Mouse (Mus musculus): ENCODE measurements around the gene Npy. TPM values are rescaled to one million over a fixed set of nuclear protein-coding genes. Genes with fewer than 3 reads are reported as not detected.

Gene Npy
- polyA plus RNA-seq, 1 experiment from 2014 or later: 25.0 TPM

DNA sequence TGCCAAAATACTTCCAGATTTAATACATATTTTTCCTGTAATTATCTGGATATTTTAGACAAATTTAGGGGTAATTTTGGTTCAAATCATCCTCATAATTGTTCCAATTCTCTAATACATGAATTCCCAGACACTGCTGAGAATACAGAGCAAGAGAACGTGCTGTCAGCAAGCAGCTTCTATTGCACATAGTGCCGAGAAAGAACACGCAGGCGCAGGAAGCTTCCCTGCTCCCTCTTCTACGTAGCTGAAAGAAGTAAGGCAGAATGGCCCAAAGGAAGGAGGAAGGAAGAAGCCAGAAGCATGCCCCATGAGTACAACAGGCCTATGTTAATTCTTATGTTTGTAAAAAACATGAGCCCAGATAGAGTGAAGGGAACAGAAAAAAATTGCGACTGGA lies 4.9 kb upstream of the Npy start:
- 74% methylated on average over 6 of the region's 6 CpGs for WGBS
- Histone ChIP-seq H3K4me1 (replicated peaks) (peaks cover 7% of the 10 kb centered on the region), H3K9ac (no peak overlapping the region), H3K36me3 (no peaks in the 10 kb centered on the region), H3K4me2 (replicated peaks) (no peak overlapping the region), H3K27me3 (replicated peaks) (peaks cover 20% of the 10 kb centered on the region), H3K4me3 (replicated peaks) (no peak overlapping the region), H3K27ac (no peak overlapping the region), H3K9me3 (no peaks in the 10 kb centered on the region)
- ATAC-seq: no peak

GRCm38 (mm10) chr6:49822871-49823230 lies 341 bp downstream of the Npy start:
- peak overlapping the region; percentile 94 for H3K4me2 ChIP-seq (replicated peaks)
- H3K36me3 ChIP-seq: no peaks in the 10 kb centered on the region
- peak overlapping the region; percentile 43 for H3K4me3 ChIP-seq (replicated peaks)
- no peak overlapping the region for H3K9ac ChIP-seq
- H3K27me3 ChIP-seq (replicated peaks): peaks cover 39% of the 10 kb centered on the region
- H3K4me1 ChIP-seq (replicated peaks): peaks cover 10% of the 10 kb centered on the region
- WGBS: 1% methylated on average over 10 of the region's 10 CpGs
- H3K27ac ChIP-seq: no peak overlapping the region
- H3K9me3 ChIP-seq: no peaks in the 10 kb centered on the region
- no peak for ATAC-seq

DNA sequence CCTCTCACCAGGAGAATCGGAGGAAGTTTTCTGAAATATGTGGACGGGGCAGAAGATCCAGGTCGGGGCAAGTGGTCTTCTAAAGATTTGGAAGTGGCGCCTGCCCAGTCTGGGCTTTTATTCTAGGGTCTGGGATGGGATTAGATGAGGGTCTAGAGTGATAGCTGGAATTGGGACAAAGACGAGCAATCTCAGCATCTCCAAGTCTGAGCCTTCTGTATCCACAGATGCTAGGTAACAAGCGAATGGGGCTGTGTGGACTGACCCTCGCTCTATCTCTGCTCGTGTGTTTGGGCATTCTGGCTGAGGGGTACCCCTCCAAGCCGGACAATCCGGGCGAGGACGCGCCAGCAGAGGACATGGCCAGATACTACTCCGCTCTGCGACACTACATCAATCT lies 861 bp downstream of the Npy start:
- H3K27ac ChIP-seq: no peak overlapping the region
- no peak overlapping the region for H3K9ac ChIP-seq
- H3K4me2 ChIP-seq (replicated peaks): no peak overlapping the region
- H3K4me1 ChIP-seq (replicated peaks): peaks cover 10% of the 10 kb centered on the region
- peaks cover 42% of the 10 kb centered on the region for H3K27me3 ChIP-seq (replicated peaks)
- H3K9me3 ChIP-seq: no peaks in the 10 kb centered on the region
- no peak for ATAC-seq
- 7% methylated on average over 15 of the region's 15 CpGs for WGBS
- no peaks in the 10 kb centered on the region for H3K36me3 ChIP-seq
- no peak overlapping the region for H3K4me3 ChIP-seq (replicated peaks)

- H3K9me3 ChIP-seq: no peaks in the 10 kb centered on the region
- no peak for ATAC-seq
- no peak overlapping the region for H3K27ac ChIP-seq
- H3K4me1 ChIP-seq (replicated peaks): peaks cover 10% of the 10 kb centered on the region
- no peak overlapping the region for H3K9ac ChIP-seq
- H3K27me3 ChIP-seq (replicated peaks): peaks cover 43% of the 10 kb centered on the region
- H3K36me3 ChIP-seq: no peaks in the 10 kb centered on the region
- WGBS: 21% methylated on average over 2 of the region's 2 CpGs
- no peak overlapping the region for H3K4me2 ChIP-seq (replicated peaks)
- H3K4me3 ChIP-seq (replicated peaks): no peak overlapping the region
Observed at GRCm38 (mm10) chr6:49823821-49824220, 1.3 kb downstream of the Npy start.

- no peak overlapping the region for H3K4me3 ChIP-seq (replicated peaks)
- no peak for ATAC-seq
- H3K4me1 ChIP-seq (replicated peaks): no peaks in the 10 kb centered on the region
- no peaks in the 10 kb centered on the region for H3K9me3 ChIP-seq
- 0 out of 2 replicates have a peak, but pooled peaks cover 4% of the 10 kb centered on the region for H3K27me3 ChIP-seq (replicated peaks)
- no peak overlapping the region for H3K4me2 ChIP-seq (replicated peaks)
- no peaks in the 10 kb centered on the region for H3K36me3 ChIP-seq
- 71% methylated on average over 2 of the region's 2 CpGs for WGBS
- H3K27ac ChIP-seq: no peak overlapping the region
- H3K9ac ChIP-seq: no peak overlapping the region
Observed at GRCm38 (mm10) chr6:49831579-49831978, 9.1 kb downstream of the Npy start.

GRCm38 (mm10) chr6:49856830-49857229 lies 34.3 kb downstream of the Npy start:
- Histone ChIP-seq H3K9ac (no peak overlapping the region), H3K9me3 (no peaks in the 10 kb centered on the region), H3K27me3 (replicated peaks) (no peaks in the 10 kb centered on the region), H3K27ac (no peak overlapping the region), H3K4me3 (replicated peaks) (no peak overlapping the region), H3K36me3 (no peaks in the 10 kb centered on the region), H3K4me1 (replicated peaks) (no peaks in the 10 kb centered on the region), H3K4me2 (replicated peaks) (no peak overlapping the region)
- WGBS: 63% methylated on average over 2 of the region's 2 CpGs
- no peak for ATAC-seq

- Histone ChIP-seq H3K27ac (no peak overlapping the region), H3K36me3 (no peaks in the 10 kb centered on the region), H3K4me3 (replicated peaks) (no peak overlapping the region), H3K4me1 (replicated peaks) (no peaks in the 10 kb centered on the region), H3K9ac (no peak overlapping the region), H3K27me3 (replicated peaks) (no peaks in the 10 kb centered on the region), H3K9me3 (no peaks in the 10 kb centered on the region), H3K4me2 (replicated peaks) (no peak overlapping the region)
- WGBS: 54% methylated on average over 6 of the region's 6 CpGs
- ATAC-seq: no peak
Observed at GRCm38 (mm10) chr6:49867571-49867970, 45.1 kb downstream of the Npy start.

DNA sequence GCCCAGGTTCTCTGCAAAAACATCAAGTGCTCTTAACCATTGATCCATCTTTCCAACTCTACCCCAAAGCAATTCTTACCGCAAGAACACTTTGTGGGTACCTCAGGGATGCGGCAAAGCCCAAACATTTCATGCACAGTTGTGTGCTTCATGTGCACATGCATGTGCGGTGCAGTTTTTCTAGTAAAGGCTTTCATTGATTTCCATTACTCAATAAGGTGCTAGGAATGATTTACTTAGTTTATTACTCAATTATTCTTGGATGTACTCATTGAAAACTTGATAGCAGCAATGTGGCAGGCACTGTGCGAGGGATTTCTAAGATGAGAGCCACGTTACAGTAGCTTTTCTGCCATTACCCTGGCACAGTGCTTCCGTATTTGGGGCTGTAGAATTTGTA lies 48.6 kb downstream of the Npy start:
- H3K4me3 ChIP-seq (replicated peaks): no peak overlapping the region
- no peak overlapping the region for H3K4me2 ChIP-seq (replicated peaks)
- H3K36me3 ChIP-seq: no peaks in the 10 kb centered on the region
- H3K9me3 ChIP-seq: no peaks in the 10 kb centered on the region
- 92% methylated on average over 6 of the region's 6 CpGs for WGBS
- H3K4me1 ChIP-seq (replicated peaks): no peaks in the 10 kb centered on the region
- no peak for ATAC-seq
- H3K27ac ChIP-seq: no peak overlapping the region
- no peak overlapping the region for H3K9ac ChIP-seq
- no peaks in the 10 kb centered on the region for H3K27me3 ChIP-seq (replicated peaks)

- H3K4me1 ChIP-seq (replicated peaks): no peaks in the 10 kb centered on the region
- no peaks in the 10 kb centered on the region for H3K9me3 ChIP-seq
- no peak for ATAC-seq
- 43% methylated on average over 1 of the region's 1 CpGs for WGBS
- no peaks in the 10 kb centered on the region for H3K27me3 ChIP-seq (replicated peaks)
- H3K36me3 ChIP-seq: no peaks in the 10 kb centered on the region
- no peak overlapping the region for H3K4me3 ChIP-seq (replicated peaks)
- no peak overlapping the region for H3K27ac ChIP-seq
- H3K4me2 ChIP-seq (replicated peaks): no peak overlapping the region
- no peak overlapping the region for H3K9ac ChIP-seq
Observed at GRCm38 (mm10) chr6:49873556-49873955, 51.0 kb downstream of the Npy start.

GRCm38 (mm10) chr6:49875160-49875559 lies 52.6 kb downstream of the Npy start:
- no peaks in the 10 kb centered on the region for H3K27me3 ChIP-seq (replicated peaks)
- no peak overlapping the region for H3K4me2 ChIP-seq (replicated peaks)
- H3K36me3 ChIP-seq: no peaks in the 10 kb centered on the region
- H3K4me1 ChIP-seq (replicated peaks): no peaks in the 10 kb centered on the region
- 67% methylated on average over 2 of the region's 2 CpGs for WGBS
- no peak for ATAC-seq
- no peak overlapping the region for H3K27ac ChIP-seq
- no peaks in the 10 kb centered on the region for H3K9me3 ChIP-seq
- H3K9ac ChIP-seq: no peak overlapping the region
- H3K4me3 ChIP-seq (replicated peaks): no peak overlapping the region

DNA sequence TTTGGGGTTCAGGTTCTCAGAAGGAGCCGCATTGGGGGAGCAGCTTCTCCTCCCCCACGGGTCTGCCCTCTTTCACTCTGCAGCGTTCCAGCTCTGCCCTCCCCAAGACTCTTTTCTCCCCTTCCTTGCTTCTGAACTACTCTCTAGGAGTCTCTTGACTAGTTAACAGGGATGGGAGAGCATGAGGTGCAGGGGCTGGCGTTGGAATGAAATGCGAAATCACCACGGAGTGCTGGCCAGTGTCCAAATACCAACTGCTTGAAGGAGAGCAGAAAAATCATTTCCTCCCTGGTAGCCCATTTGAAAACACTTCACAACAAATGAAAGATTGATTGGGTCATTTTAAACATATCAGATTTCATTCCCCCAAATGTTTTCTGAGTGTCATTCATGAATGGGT lies 53.3 kb downstream of the Npy start:
- H3K27me3 ChIP-seq (replicated peaks): no peaks in the 10 kb centered on the region
- H3K4me2 ChIP-seq (replicated peaks): no peak overlapping the region
- 52% methylated on average over 6 of the region's 6 CpGs for WGBS
- no peaks in the 10 kb centered on the region for H3K36me3 ChIP-seq
- no peak for ATAC-seq
- no peaks in the 10 kb centered on the region for H3K4me1 ChIP-seq (replicated peaks)
- no peak overlapping the region for H3K9ac ChIP-seq
- no peak overlapping the region for H3K4me3 ChIP-seq (replicated peaks)
- H3K27ac ChIP-seq: no peak overlapping the region
- no peaks in the 10 kb centered on the region for H3K9me3 ChIP-seq

Data from intestine, embryonic 15.5 days (tissue).